Mouse (Mus musculus): ENCODE data around the gene Ncaph2. TPM values are rescaled to one million over a fixed set of nuclear protein-coding genes. Genes with fewer than 3 reads are reported as not detected.

Ncaph2 gene
- polyA plus RNA-seq, 1 experiment from 2014 or later, result 140 TPM

DNA sequence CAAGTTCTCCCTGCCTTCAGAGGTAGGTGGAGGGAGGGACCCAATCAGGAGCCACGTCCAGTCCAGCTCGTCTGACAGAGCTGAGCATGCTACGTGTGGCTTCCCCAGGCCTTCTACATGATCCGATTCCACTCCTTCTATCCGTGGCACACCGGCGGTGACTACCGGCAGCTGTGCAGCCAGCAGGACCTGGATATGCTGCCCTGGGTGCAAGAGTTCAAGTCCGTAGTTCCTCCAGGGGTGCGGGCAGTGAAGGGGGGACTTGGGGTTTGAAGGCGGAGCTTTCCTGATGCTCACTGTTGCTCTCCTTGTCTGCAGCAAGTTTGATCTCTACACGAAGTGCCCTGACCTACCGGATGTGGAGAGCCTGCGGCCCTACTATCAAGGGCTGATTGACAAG is 19.1 kb upstream of the Ncaph2 start:
- Histone ChIP-seq H3K4me3 (ENCODE audit: low read depth, low read length) (no peak overlapping the region), H3K9me3 (ENCODE audit: control insufficient read depth, low read length) (no peaks in the 10 kb centered on the region), H3K9ac (ENCODE audit: low read depth, low read length) (no peak overlapping the region), H3K27ac (ENCODE audit: low read depth, low read length) (no peak overlapping the region), H3K4me2 (replicated peaks; ENCODE audit: low read depth, low read length) (no peak overlapping the region), H3K36me3 (ENCODE audit: control insufficient read depth, insufficient read depth, low read length) (no peaks in the 10 kb centered on the region), H3K27me3 (ENCODE audit: control insufficient read depth, insufficient read depth, low read length) (no peaks in the 10 kb centered on the region), H3K4me1 (replicated peaks; ENCODE audit: control insufficient read depth, insufficient read depth, low read length) (no peaks in the 10 kb centered on the region)
- DNase-seq (ENCODE audit: low spot score) (no peak), ATAC-seq (ENCODE audit: low FRiP score) (no peak)
- 92% methylated on average over 14 of the region's 14 CpGs for WGBS

GRCm38 (mm10) chr15:89339696-89340095 is 15.8 kb upstream of the Ncaph2 start:
- Histone ChIP-seq H3K4me2 (replicated peaks; ENCODE audit: low read depth, low read length) (no peak overlapping the region), H3K36me3 (ENCODE audit: control insufficient read depth, insufficient read depth, low read length) (no peaks in the 10 kb centered on the region), H3K27ac (ENCODE audit: low read depth, low read length) (no peak overlapping the region), H3K9me3 (ENCODE audit: control insufficient read depth, low read length) (no peaks in the 10 kb centered on the region), H3K9ac (ENCODE audit: low read depth, low read length) (no peak overlapping the region), H3K4me3 (ENCODE audit: low read depth, low read length) (no peak overlapping the region), H3K4me1 (replicated peaks; ENCODE audit: control insufficient read depth, insufficient read depth, low read length) (no peaks in the 10 kb centered on the region), H3K27me3 (ENCODE audit: control insufficient read depth, insufficient read depth, low read length) (no peaks in the 10 kb centered on the region)
- no peak for DNase-seq (ENCODE audit: low spot score)
- no peak for ATAC-seq (ENCODE audit: low FRiP score)
- 93% methylated on average over 2 of the region's 2 CpGs for WGBS

DNA sequence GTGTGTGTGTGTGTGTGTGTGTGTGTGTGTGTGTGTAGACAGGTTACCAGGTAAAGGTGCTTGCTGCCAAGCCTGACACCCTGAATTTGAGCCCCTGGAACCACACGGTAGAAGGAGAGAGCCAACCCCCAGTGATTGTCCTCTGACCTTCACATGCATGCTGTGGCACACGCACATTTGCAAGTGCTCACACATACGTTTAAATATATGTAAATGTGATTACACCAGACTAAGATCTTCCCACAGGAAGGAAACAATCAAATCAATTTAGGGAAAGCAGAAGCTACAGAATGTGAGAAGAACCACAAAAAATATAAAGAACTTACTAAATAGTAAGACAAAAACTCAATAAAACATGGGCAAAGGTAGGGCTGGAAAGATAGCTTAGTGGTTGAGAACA is 15.4 kb upstream of the Ncaph2 start:
- no peak overlapping the region for H3K27ac ChIP-seq (ENCODE audit: low read depth, low read length)
- no peaks in the 10 kb centered on the region for H3K27me3 ChIP-seq (ENCODE audit: control insufficient read depth, insufficient read depth, low read length)
- no peak overlapping the region for H3K4me2 ChIP-seq (replicated peaks; ENCODE audit: low read depth, low read length)
- ATAC-seq (ENCODE audit: low FRiP score) (no peak), DNase-seq (ENCODE audit: low spot score) (no peak)
- no peaks in the 10 kb centered on the region for H3K9me3 ChIP-seq (ENCODE audit: control insufficient read depth, low read length)
- H3K36me3 ChIP-seq (ENCODE audit: control insufficient read depth, insufficient read depth, low read length), result no peaks in the 10 kb centered on the region
- no peak overlapping the region for H3K9ac ChIP-seq (ENCODE audit: low read depth, low read length)
- WGBS, result 85% methylated on average over 3 of the region's 3 CpGs
- H3K4me3 ChIP-seq (ENCODE audit: low read depth, low read length), result no peak overlapping the region
- H3K4me1 ChIP-seq (replicated peaks; ENCODE audit: control insufficient read depth, insufficient read depth, low read length), result no peaks in the 10 kb centered on the region

DNA sequence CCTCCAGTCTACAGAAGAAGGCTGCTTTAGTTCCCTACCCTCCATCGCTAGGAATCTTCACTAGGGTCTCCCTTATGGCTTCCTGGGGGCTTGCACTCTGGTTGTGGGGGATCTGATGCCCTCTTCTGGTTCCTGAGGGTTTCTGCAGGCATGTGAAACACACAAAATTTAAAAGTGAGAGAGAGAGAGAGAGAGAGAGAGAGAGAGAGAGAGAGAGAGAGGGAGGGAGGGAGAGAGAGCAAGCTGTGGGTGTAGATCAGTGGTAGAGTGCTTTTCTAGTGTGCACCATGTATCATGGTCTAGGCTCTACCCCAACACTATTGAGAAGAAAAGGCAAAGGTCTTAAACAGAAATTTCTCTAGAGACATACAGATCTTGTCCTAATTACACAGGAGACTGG is 13.8 kb upstream of the Ncaph2 start:
- no peak overlapping the region for H3K9ac ChIP-seq (ENCODE audit: low read depth, low read length)
- no peak overlapping the region for H3K27ac ChIP-seq (ENCODE audit: low read depth, low read length)
- H3K27me3 ChIP-seq (ENCODE audit: control insufficient read depth, insufficient read depth, low read length), result no peaks in the 10 kb centered on the region
- H3K4me1 ChIP-seq (replicated peaks; ENCODE audit: control insufficient read depth, insufficient read depth, low read length), result no peaks in the 10 kb centered on the region
- no peaks in the 10 kb centered on the region for H3K9me3 ChIP-seq (ENCODE audit: control insufficient read depth, low read length)
- DNase-seq (ENCODE audit: low spot score) (no peak), ATAC-seq (ENCODE audit: low FRiP score) (no peak)
- WGBS, result 63% methylated on average over 1 of the region's 1 CpGs
- no peak overlapping the region for H3K4me3 ChIP-seq (ENCODE audit: low read depth, low read length)
- H3K36me3 ChIP-seq (ENCODE audit: control insufficient read depth, insufficient read depth, low read length), result no peaks in the 10 kb centered on the region
- H3K4me2 ChIP-seq (replicated peaks; ENCODE audit: low read depth, low read length), result no peak overlapping the region

- Histone ChIP-seq H3K27ac (ENCODE audit: low read depth, low read length) (no peak overlapping the region), H3K27me3 (ENCODE audit: control insufficient read depth, insufficient read depth, low read length) (no peaks in the 10 kb centered on the region), H3K9me3 (ENCODE audit: control insufficient read depth, low read length) (no peaks in the 10 kb centered on the region), H3K36me3 (ENCODE audit: control insufficient read depth, insufficient read depth, low read length) (no peaks in the 10 kb centered on the region), H3K9ac (ENCODE audit: low read depth, low read length) (no peak overlapping the region), H3K4me2 (replicated peaks; ENCODE audit: low read depth, low read length) (no peak overlapping the region), H3K4me1 (replicated peaks; ENCODE audit: control insufficient read depth, insufficient read depth, low read length) (no peaks in the 10 kb centered on the region), H3K4me3 (ENCODE audit: low read depth, low read length) (no peak overlapping the region)
- DNase-seq (ENCODE audit: low spot score) (no peak), ATAC-seq (ENCODE audit: low FRiP score) (no peak)
- 81% methylated on average over 3 of the region's 3 CpGs for WGBS
Observed at GRCm38 (mm10) chr15:89343325-89343724, 12.2 kb upstream of the Ncaph2 start.

GRCm38 (mm10) chr15:89350447-89350846 is 5.1 kb upstream of the Ncaph2 start:
- H3K4me1 ChIP-seq (replicated peaks; ENCODE audit: control insufficient read depth, insufficient read depth, low read length), result peaks cover 5% of the 10 kb centered on the region; the same call in 1 of the 2 replicates
- H3K27ac ChIP-seq (ENCODE audit: low read depth, low read length), result no peak overlapping the region
- peaks cover 18% of the 10 kb centered on the region for H3K36me3 ChIP-seq (ENCODE audit: control insufficient read depth, insufficient read depth, low read length)
- H3K4me2 ChIP-seq (replicated peaks; ENCODE audit: low read depth, low read length), result no peak overlapping the region
- no peak overlapping the region for H3K4me3 ChIP-seq (ENCODE audit: low read depth, low read length)
- 88% methylated on average over 5 of the region's 5 CpGs for WGBS
- no peaks in the 10 kb centered on the region for H3K9me3 ChIP-seq (ENCODE audit: control insufficient read depth, low read length)
- DNase-seq (ENCODE audit: low spot score) (no peak), ATAC-seq (ENCODE audit: low FRiP score) (no peak)
- no peak overlapping the region for H3K9ac ChIP-seq (ENCODE audit: low read depth, low read length)
- no peaks in the 10 kb centered on the region for H3K27me3 ChIP-seq (ENCODE audit: control insufficient read depth, insufficient read depth, low read length)

DNA sequence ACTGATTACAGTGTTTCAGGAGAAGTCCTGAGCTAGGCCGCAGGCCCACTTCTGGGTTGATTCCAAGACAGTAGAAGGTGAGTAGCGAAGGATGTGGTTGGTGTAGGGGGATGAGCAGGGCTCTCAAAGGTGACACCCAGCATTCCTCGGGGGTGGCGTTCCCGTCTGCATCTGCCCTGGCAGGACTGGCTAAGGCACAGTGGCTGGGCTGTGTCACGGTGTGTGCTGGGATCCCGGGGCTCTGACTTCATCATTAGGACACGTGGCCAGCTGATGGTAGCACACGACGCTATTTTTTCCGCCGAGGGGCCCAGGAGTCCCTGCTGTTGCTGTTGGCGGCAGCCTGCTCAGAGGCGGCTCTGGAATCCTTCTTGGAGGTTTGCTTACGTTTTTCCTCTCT is 4.2 kb upstream of the Ncaph2 start:
- Histone ChIP-seq H3K27ac (ENCODE audit: low read depth, low read length) (no peak overlapping the region), H3K4me1 (replicated peaks; ENCODE audit: control insufficient read depth, insufficient read depth, low read length) (peaks cover 5% of the 10 kb centered on the region; the same call in 1 of the 2 replicates), H3K27me3 (ENCODE audit: control insufficient read depth, insufficient read depth, low read length) (no peaks in the 10 kb centered on the region), H3K36me3 (ENCODE audit: control insufficient read depth, insufficient read depth, low read length) (peaks cover 18% of the 10 kb centered on the region), H3K9ac (ENCODE audit: low read depth, low read length) (no peak overlapping the region), H3K4me2 (replicated peaks; ENCODE audit: low read depth, low read length) (no peak overlapping the region), H3K4me3 (ENCODE audit: low read depth, low read length) (no peak overlapping the region), H3K9me3 (ENCODE audit: control insufficient read depth, low read length) (no peaks in the 10 kb centered on the region)
- 92% methylated on average over 15 of the region's 15 CpGs for WGBS
- DNase-seq (ENCODE audit: low spot score) (no peak), ATAC-seq (ENCODE audit: low FRiP score) (no peak)

DNA sequence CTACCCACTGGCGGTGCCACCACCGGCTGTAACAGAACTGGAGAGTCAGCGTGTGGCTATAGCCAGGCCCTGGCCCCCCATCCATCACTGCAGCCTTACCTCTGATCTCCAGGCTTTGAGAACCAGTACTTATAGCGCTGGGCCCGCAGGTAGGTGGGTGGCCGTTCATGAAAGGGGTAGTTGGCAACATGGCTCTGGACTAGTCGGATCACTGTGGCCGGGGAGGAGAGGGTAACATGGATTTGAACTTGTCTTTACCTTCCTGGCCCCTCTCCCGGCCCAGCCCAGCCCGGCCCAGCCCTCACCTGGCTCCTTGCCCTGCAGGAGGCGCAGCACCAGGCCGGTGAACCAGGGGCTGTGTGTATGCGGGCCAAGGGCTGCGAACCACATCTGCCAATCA is 3.5 kb upstream of the Ncaph2 start:
- peaks cover 5% of the 10 kb centered on the region; the same call in 1 of the 2 replicates for H3K4me1 ChIP-seq (replicated peaks; ENCODE audit: control insufficient read depth, insufficient read depth, low read length)
- ATAC-seq (ENCODE audit: low FRiP score) (no peak), DNase-seq (ENCODE audit: low spot score) (no peak)
- H3K4me2 ChIP-seq (replicated peaks; ENCODE audit: low read depth, low read length), result no peak overlapping the region
- 98% methylated on average over 14 of the region's 14 CpGs for WGBS
- H3K9ac ChIP-seq (ENCODE audit: low read depth, low read length), result no peak overlapping the region
- no peak overlapping the region for H3K4me3 ChIP-seq (ENCODE audit: low read depth, low read length)
- H3K36me3 ChIP-seq (ENCODE audit: control insufficient read depth, insufficient read depth, low read length), result peaks cover 18% of the 10 kb centered on the region
- no peak overlapping the region for H3K27ac ChIP-seq (ENCODE audit: low read depth, low read length)
- no peaks in the 10 kb centered on the region for H3K9me3 ChIP-seq (ENCODE audit: control insufficient read depth, low read length)
- no peaks in the 10 kb centered on the region for H3K27me3 ChIP-seq (ENCODE audit: control insufficient read depth, insufficient read depth, low read length)

- WGBS, result 96% methylated on average over 12 of the region's 12 CpGs
- no peak for ATAC-seq (ENCODE audit: low FRiP score)
- Histone ChIP-seq H3K36me3 (ENCODE audit: control insufficient read depth, insufficient read depth, low read length) (peaks cover 18% of the 10 kb centered on the region), H3K9ac (ENCODE audit: low read depth, low read length) (no peak overlapping the region), H3K4me1 (replicated peaks; ENCODE audit: control insufficient read depth, insufficient read depth, low read length) (peaks cover 7% of the 10 kb centered on the region; the same call in 1 of the 2 replicates), H3K4me2 (replicated peaks; ENCODE audit: low read depth, low read length) (no peak overlapping the region), H3K27ac (ENCODE audit: low read depth, low read length) (no peak overlapping the region), H3K9me3 (ENCODE audit: control insufficient read depth, low read length) (no peaks in the 10 kb centered on the region), H3K4me3 (ENCODE audit: low read depth, low read length) (no peak overlapping the region), H3K27me3 (ENCODE audit: control insufficient read depth, insufficient read depth, low read length) (no peaks in the 10 kb centered on the region)
- no peak for DNase-seq (ENCODE audit: low spot score)
Observed at GRCm38 (mm10) chr15:89352795-89353194, 2.7 kb upstream of the Ncaph2 start.
